Mouse (Mus musculus) MEL (cell line): ENCODE results near the gene Krtap27-1. TPM values are rescaled to one million over a fixed set of nuclear protein-coding genes. Genes with fewer than 3 reads are reported as not detected.

Experiments used
- DNase-seq: peaks from one replicate; pipeline ENCODE4 v3.0.0; 2011; ENCODE audit warnings: low read depth, low spot score
- H3K27ac ChIP-seq: 2 replicates; pipeline ENCODE4 v1.5.1; 2012; ENCODE audit warnings: low read depth, mild to moderate bottlenecking, control low read depth, low read length, moderate library complexity; ENCODE audit not compliant: control insufficient read depth
- H3K27me3 ChIP-seq, 2 experiments: fragments of 150-350 bp in 1 of 2; sonication (generic) in 1 of 2; 2 replicates each; pipeline ENCODE4 v1.6.1; 2012; ENCODE audit warnings: low read length in 2 of 2, mild to moderate bottlenecking in 2 of 2, improper control_type of control experiment in 1 of 2, moderate library complexity in 1 of 2; ENCODE audit not compliant: insufficient read depth in 2 of 2, control insufficient read depth in 1 of 2
- H3K36me3 ChIP-seq, 2 experiments: 2 replicates each; pipeline ENCODE4 v1.6.1; 2012 to 2014; ENCODE audit warnings: low read length in 2 of 2, improper control_type of control experiment in 1 of 2, inconsistent platforms in 1 of 2, mild to moderate bottlenecking in 1 of 2; ENCODE audit not compliant: insufficient read depth in 2 of 2, control insufficient read depth in 1 of 2
- H3K4me1 ChIP-seq, 2 experiments: fragments of 150-350 bp in 1 of 2; sonication (generic) in 1 of 2; 2 replicates each; pipeline ENCODE4 v1.6.1; 2012; ENCODE audit warnings: low read length in 2 of 2, improper control_type of control experiment in 1 of 2, mild to moderate bottlenecking in 1 of 2; ENCODE audit not compliant: insufficient read depth in 2 of 2, control insufficient read depth in 1 of 2
- H3K4me3 ChIP-seq, 2 experiments: fragments of 150-350 bp in 1 of 2; sonication (generic) in 1 of 2; 2 replicates each; pipeline ENCODE4 v1.5.1; 2012; ENCODE audit warnings: low read depth in 2 of 2, low read length in 2 of 2, mild to moderate bottlenecking in 2 of 2, moderate library complexity in 2 of 2, control low read depth in 1 of 2, improper control_type of control experiment in 1 of 2; ENCODE audit not compliant: control insufficient read depth in 1 of 2, insufficient read depth in 1 of 2
- H3K79me2 ChIP-seq: 2 replicates; pipeline ENCODE4 v1.6.1; 2012; ENCODE audit warnings: mild to moderate bottlenecking, low read length, moderate library complexity; ENCODE audit not compliant: control insufficient read depth, poor library complexity, insufficient read depth
- H3K9ac ChIP-seq: 2 replicates; pipeline ENCODE4 v1.6.1; 2012; ENCODE audit warnings: low read depth, mild to moderate bottlenecking, control low read depth, low read length, moderate library complexity; ENCODE audit not compliant: control insufficient read depth, poor library complexity, severe bottlenecking
- H3K9me3 ChIP-seq: fragments of 150-350 bp; sonication (generic); replicated peaks from 2 replicates; pipeline ENCODE4 v1.6.1; 2012; ENCODE audit warnings: mild to moderate bottlenecking, low read length, improper control_type of control experiment, moderate library complexity; ENCODE audit not compliant: insufficient read depth
- CHD2 ChIP-seq: IDR thresholded peaks from 2 replicates; pipeline ENCODE4 v1.6.1; 2011; ENCODE audit warnings: low read length, improper control_type of control experiment
- CTCF ChIP-seq, 3 experiments: IDR thresholded peaks in 2 of 3; conservative IDR thresholded peaks in 1 of 3; 2 replicates each; pipeline ENCODE4 v1.5.1; 2011 to 2012; ENCODE audit warnings: low read length in 3 of 3, low read depth in 2 of 3, mild to moderate bottlenecking in 2 of 3, improper control_type of control experiment in 1 of 3, inconsistent platforms in 1 of 3, mixed read lengths in 1 of 3, moderate library complexity in 1 of 3; ENCODE audit not compliant: control insufficient read depth in 1 of 3, insufficient read depth in 1 of 3, poor library complexity in 1 of 3, severe bottlenecking in 1 of 3
- E2F4 ChIP-seq: IDR thresholded peaks from 2 replicates; pipeline ENCODE4 v1.6.1; 2011; ENCODE audit warnings: low read depth, low read length, improper control_type of control experiment, borderline replicate concordance
- ELF1 ChIP-seq: IDR thresholded peaks from 2 replicates; pipeline ENCODE4 v1.6.1; 2014; ENCODE audit warnings: low read depth, mild to moderate bottlenecking, inconsistent platforms, low read length, improper control_type of control experiment, moderate library complexity
- EP300 ChIP-seq, 2 experiments: IDR thresholded peaks; 2 replicates each; pipeline ENCODE4 v1.6.1; 2011; ENCODE audit warnings: improper control_type of control experiment in 2 of 2, low read length in 2 of 2, low read depth in 1 of 2, mild to moderate bottlenecking in 1 of 2
- GABPA ChIP-seq: IDR thresholded peaks from 2 replicates; pipeline ENCODE4 v1.6.1; 2012; ENCODE audit warnings: low read depth, mild to moderate bottlenecking, inconsistent platforms, low read length, improper control_type of control experiment, moderate library complexity
- MAFK ChIP-seq: IDR thresholded peaks from 2 replicates; pipeline ENCODE4 v1.6.1; 2011; ENCODE audit warnings: low read depth, mild to moderate bottlenecking, low read length, improper control_type of control experiment, borderline replicate concordance
- MEF2A ChIP-seq: IDR thresholded peaks from 2 replicates; pipeline ENCODE4 v1.6.1; 2014; ENCODE audit warnings: low read depth, mild to moderate bottlenecking, inconsistent platforms, low read length, improper control_type of control experiment; ENCODE audit not compliant: poor library complexity, insufficient replicate concordance, severe bottlenecking; ENCODE audit errors: extremely low read depth
- MYC ChIP-seq: IDR thresholded peaks from 2 replicates; pipeline ENCODE4 v1.6.1; 2011; ENCODE audit warnings: low read depth, mild to moderate bottlenecking, low read length, improper control_type of control experiment, moderate library complexity
- POLR2A ChIP-seq, 2 experiments: IDR thresholded peaks; 2 replicates each; pipeline ENCODE4 v1.6.1; 2011 to 2012; ENCODE audit warnings: low read length in 2 of 2, mild to moderate bottlenecking in 2 of 2, control low read depth in 1 of 2, improper control_type of control experiment in 1 of 2, low read depth in 1 of 2, moderate library complexity in 1 of 2; ENCODE audit not compliant: control insufficient read depth in 1 of 2, insufficient read depth in 1 of 2, poor library complexity in 1 of 2
- POLR2AphosphoS2 ChIP-seq: IDR thresholded peaks from 2 replicates; pipeline ENCODE4 v1.6.1; 2011; ENCODE audit warnings: low read length, improper control_type of control experiment
- RCOR1 ChIP-seq: IDR thresholded peaks from 2 replicates; pipeline ENCODE4 v1.6.1; 2012; ENCODE audit warnings: low read depth, mild to moderate bottlenecking, inconsistent platforms, low read length, improper control_type of control experiment
- SIN3A ChIP-seq: IDR thresholded peaks from 2 replicates; pipeline ENCODE4 v1.6.1; 2012; ENCODE audit warnings: low read length, improper control_type of control experiment, inconsistent platforms
- SMC3 ChIP-seq: IDR thresholded peaks from 2 replicates; pipeline ENCODE4 v1.6.1; 2011; ENCODE audit warnings: low read depth, low read length, improper control_type of control experiment
- TAL1 ChIP-seq: IDR thresholded peaks from 2 replicates; pipeline ENCODE4 v1.6.1; 2012; ENCODE audit warnings: mild to moderate bottlenecking, inconsistent platforms, low read length, moderate library complexity, mixed read lengths
- USF1 ChIP-seq: IDR thresholded peaks from 2 replicates; pipeline ENCODE4 v1.6.1; 2014; ENCODE audit warnings: low read depth, mild to moderate bottlenecking, inconsistent platforms, low read length, improper control_type of control experiment, moderate library complexity
- ZKSCAN1 ChIP-seq: IDR thresholded peaks from 2 replicates; pipeline ENCODE4 v1.6.1; 2012; ENCODE audit warnings: low read depth, mild to moderate bottlenecking, inconsistent platforms, low read length, improper control_type of control experiment, moderate library complexity
- polyA plus RNA-seq, 2 experiments: library from polyadenylated mRNA; stranded (reverse) in 1 of 2; unstranded in 1 of 2; fragments of >175 nt in 1 of 2; fragments of >200 nt in 1 of 2; gene quantifications; 2 replicates each; pipeline versions ENCODE4 v1.2.1 to v1.2.4; 2012; ENCODE audit warnings: low replicate concordance in 2 of 2, low read depth in 1 of 2; ENCODE audit not compliant: insufficient read length in 2 of 2, insufficient read depth in 1 of 2, missing spikeins in 1 of 2
- total RNA-seq: library from RNA; depleted of rRNA; stranded (reverse); fragments of 300-350 nt; gene quantifications from 2 replicates; pipeline ENCODE4 v1.2.3, GENCODE M21; 2012

Krtap27-1 gene
- total and polyA plus RNA-seq, 3 experiments, result not detected

GRCm38 (mm10) chr16:88716549-88716948, 45.1 kb upstream of the Krtap27-1 start:
- Histone ChIP-seq H3K79me2 (no peaks in the 10 kb centered on the region), H3K9ac (no peak overlapping the region), H3K4me3 (no peak overlapping the region), H3K4me1 (no peaks in the 10 kb centered on the region), H3K36me3 (no peaks in the 10 kb centered on the region), H3K9me3 (no peaks in the 10 kb centered on the region), H3K27ac (no peak overlapping the region), H3K27me3 (no peaks in the 10 kb centered on the region)
- TF ChIP-seq E2F4 (no peak), ZKSCAN1 (no peak), MYC (no peak), GABPA (no peak), TAL1 (no peak), USF1 (no peak), SMC3 (no peak), EP300 (IDR thresholded peaks at IDR 0.05; ENCODE audit: low read depth in 1 of 2, low read length in 2 of 2) (no peak), POLR2A (IDR thresholded peaks at IDR 0.05; ENCODE audit: control insufficient read depth in 1 of 2, insufficient read depth in 1 of 2, low read depth in 1 of 2, low read length in 2 of 2, poor library complexity in 1 of 2) (no peak), ELF1 (no peak), MEF2A (no peak), CTCF (IDR thresholded peaks at IDR 0.05 in 2 of 3, conservative IDR thresholded peaks at IDR 0.05 in 1 of 3; ENCODE audit: control insufficient read depth in 1 of 3, insufficient read depth in 1 of 3, low read depth in 2 of 3, low read length in 3 of 3, poor library complexity in 1 of 3, severe bottlenecking in 1 of 3) (no peak)
- DNase-seq, result no peak

GRCm38 (mm10) chr16:88711245-88711644, 39.8 kb upstream of the Krtap27-1 start:
- H3K27me3 ChIP-seq, result no peaks in the 10 kb centered on the region
- H3K9me3 ChIP-seq, result no peaks in the 10 kb centered on the region

GRCm38 (mm10) chr16:88710757-88711156, 39.3 kb upstream of the Krtap27-1 start:
- Histone ChIP-seq H3K4me1 (no peaks in the 10 kb centered on the region), H3K27me3 (no peaks in the 10 kb centered on the region), H3K27ac (no peak overlapping the region), H3K9ac (no peak overlapping the region), H3K4me3 (no peak overlapping the region), H3K36me3 (no peaks in the 10 kb centered on the region), H3K9me3 (no peaks in the 10 kb centered on the region), H3K79me2 (no peaks in the 10 kb centered on the region)
- TF ChIP-seq USF1, result no peak
- no peak for TF ChIP-seq CHD2
- DNase-seq, result peak; percentile 1

More at GRCm38 (mm10) chr16:88711245-88711644, 39.8 kb upstream of the Krtap27-1 start:
- Histone ChIP-seq H3K27ac (no peak overlapping the region), H3K4me3 (no peak overlapping the region), H3K79me2 (no peaks in the 10 kb centered on the region), H3K36me3 (no peaks in the 10 kb centered on the region), H3K9ac (no peak overlapping the region), H3K4me1 (no peaks in the 10 kb centered on the region)
- DNase-seq, result no peak
- TF ChIP-seq SIN3A, result no peak
- no peak for TF ChIP-seq E2F4
- TF ChIP-seq RCOR1, result no peak
- TF ChIP-seq MAFK, result no peak
- no peak for TF ChIP-seq USF1
- TF ChIP-seq POLR2AphosphoS2, result no peak
